Mouse (Mus musculus) midbrain, embryonic 11.5 days (tissue): Measurements from ENCODE around the gene Izumo1r. TPM values are rescaled to one million over a fixed set of nuclear protein-coding genes. Genes with fewer than 3 reads are reported as not detected.

Experiments
- ATAC-seq: fragments of 200-750 bp; cut with Nextera tagmentation; 2 replicates; pipeline ENCODE4 v1.8.0; 2017; ENCODE audit warnings: moderate TSS enrichment, moderate library complexity; ENCODE audit not compliant: low FRiP score
- DNase-seq: peaks from one replicate; pipeline ENCODE4 v3.0.0; 2015; ENCODE audit warnings: low spot score; ENCODE audit errors: missing footprints
- H3K27ac ChIP-seq: fragments of 300-500 bp; sonication (generic); 2 replicates; pipeline ENCODE4 v1.5.1; 2014; ENCODE audit warnings: low read depth, low read length
- H3K27me3 ChIP-seq: fragments of 300-500 bp; sonication (generic); 2 replicates; pipeline ENCODE4 v1.6.1; 2014; ENCODE audit warnings: mild to moderate bottlenecking, low read length, moderate library complexity, mixed read lengths; ENCODE audit not compliant: control insufficient read depth, insufficient read depth
- H3K36me3 ChIP-seq: fragments of 300-500 bp; sonication (generic); 2 replicates; pipeline ENCODE4 v1.6.1; 2014; ENCODE audit warnings: mild to moderate bottlenecking, low read length, moderate library complexity, mixed read lengths; ENCODE audit not compliant: control insufficient read depth, insufficient read depth
- H3K4me1 ChIP-seq: fragments of 300-500 bp; sonication (generic); 2 replicates; pipeline ENCODE4 v1.6.1; 2014; ENCODE audit warnings: low read length; ENCODE audit not compliant: control insufficient read depth, insufficient read depth
- H3K4me2 ChIP-seq: fragments of 300-500 bp; sonication (generic); 2 replicates; pipeline ENCODE4 v1.6.1; 2014; ENCODE audit warnings: mild to moderate bottlenecking, moderate library complexity
- H3K4me3 ChIP-seq: fragments of 300-500 bp; sonication (generic); 2 replicates; pipeline ENCODE4 v1.5.1; 2014; ENCODE audit warnings: low read depth, low read length
- H3K9ac ChIP-seq: fragments of 300-500 bp; sonication (generic); 2 replicates; pipeline ENCODE4 v1.6.1; 2014; ENCODE audit warnings: low read length
- H3K9me3 ChIP-seq: fragments of 300-500 bp; sonication (generic); 2 replicates; pipeline ENCODE4 v1.6.1; 2016; ENCODE audit warnings: low read length; ENCODE audit not compliant: control insufficient read depth
- WGBS: fragments of 180-500 bp; shearing (Covaris S2); extraction: QIAGEN DNeasy Blood & Tissue Kit; methylation state at CpG from one replicate; pipeline ENCODE4 v1.1.7; 2014; 5-methylcytosine and 5-hydroxymethylcytosine counted together
- polyA plus RNA-seq: library from polyadenylated mRNA; unstranded; fragments of >200 nt; fragmentation: Nextera tagmentation; extraction: Ambion mirVana; gene quantifications from 2 replicates; pipeline ENCODE4 v1.2.1, GENCODE M21; 2014

Izumo1r gene
- polyA plus RNA-seq, 1 experiment from 2014 or later = not detected

GRCm38 (mm10) chr9:14912037-14912436, 8.3 kb upstream of the Izumo1r start:
- H3K4me1 ChIP-seq = no peaks in the 10 kb centered on the region
- H3K9ac ChIP-seq = no peak overlapping the region
- H3K36me3 ChIP-seq = no peaks in the 10 kb centered on the region
- H3K27me3 ChIP-seq = no peaks in the 10 kb centered on the region
- no peak overlapping the region for H3K4me3 ChIP-seq
- no peak for DNase-seq
- H3K27ac ChIP-seq = no peak overlapping the region
- no peak for ATAC-seq
- H3K4me2 ChIP-seq = no peak overlapping the region
- WGBS = 82% methylated on average over 2 of the region's 2 CpGs
- H3K9me3 ChIP-seq = no peaks in the 10 kb centered on the region

- 29% methylated on average over 5 of the region's 5 CpGs for WGBS
These were observed 6.2 kb upstream of the Izumo1r start for GRCm38 (mm10) chr9:14909981-14910380.

DNA sequence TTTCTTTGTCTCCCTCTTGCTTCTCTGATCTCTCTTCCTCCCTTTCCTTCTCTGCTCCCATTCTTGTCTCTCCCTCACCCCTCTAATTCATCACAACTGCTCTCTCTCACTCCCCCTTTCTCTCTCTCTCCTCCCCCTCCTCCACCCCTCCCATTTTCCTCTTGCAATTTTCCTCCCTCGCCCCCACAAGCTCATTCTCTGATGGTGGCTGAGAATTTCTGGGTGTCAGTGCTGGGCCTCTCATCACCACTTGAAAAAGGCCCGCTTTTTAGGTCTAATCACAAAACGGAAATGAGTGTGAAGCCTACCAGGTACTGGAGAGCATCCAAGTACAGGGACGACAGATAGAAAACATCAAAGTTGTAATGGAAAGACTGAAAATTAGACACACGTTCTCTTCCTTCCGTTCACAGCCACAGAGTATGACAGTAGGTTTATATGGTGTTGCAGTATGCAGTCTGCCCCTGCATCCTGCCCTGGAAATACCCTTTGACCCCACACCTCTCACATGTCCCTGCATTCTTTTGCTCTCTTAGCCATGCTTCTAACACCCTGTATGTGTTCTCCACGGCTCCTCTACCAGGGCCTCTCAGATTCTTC, 4.2 kb upstream of the Izumo1r start:
- H3K4me3 ChIP-seq = no peak overlapping the region
- 84% methylated on average over 7 of the region's 7 CpGs for WGBS
- H3K27me3 ChIP-seq = no peaks in the 10 kb centered on the region
- H3K36me3 ChIP-seq = no peaks in the 10 kb centered on the region
- no peak overlapping the region for H3K4me2 ChIP-seq
- no peak overlapping the region for H3K9ac ChIP-seq
- no peak for ATAC-seq
- H3K9me3 ChIP-seq = no peaks in the 10 kb centered on the region
- peaks cover 6% of the 10 kb centered on the region; the same call in 1 of the 2 replicates for H3K4me1 ChIP-seq
- DNase-seq = no peak
- H3K27ac ChIP-seq = no peak overlapping the region

More at GRCm38 (mm10) chr9:14909981-14910380, 6.2 kb upstream of the Izumo1r start:
- DNase-seq (no peak), ATAC-seq (0 out of 2 replicates have a peak, but pooled peaks have one; percentile 30)
- H3K27ac ChIP-seq = no peak overlapping the region
- no peaks in the 10 kb centered on the region for H3K27me3 ChIP-seq
- no peak overlapping the region for H3K9ac ChIP-seq
- H3K36me3 ChIP-seq = no peaks in the 10 kb centered on the region
- H3K4me2 ChIP-seq = no peak overlapping the region
- H3K9me3 ChIP-seq = no peaks in the 10 kb centered on the region
- H3K4me1 ChIP-seq = 0 out of 2 replicates have a peak, but pooled peaks cover 2% of the 10 kb centered on the region
- no peak overlapping the region for H3K4me3 ChIP-seq

DNA sequence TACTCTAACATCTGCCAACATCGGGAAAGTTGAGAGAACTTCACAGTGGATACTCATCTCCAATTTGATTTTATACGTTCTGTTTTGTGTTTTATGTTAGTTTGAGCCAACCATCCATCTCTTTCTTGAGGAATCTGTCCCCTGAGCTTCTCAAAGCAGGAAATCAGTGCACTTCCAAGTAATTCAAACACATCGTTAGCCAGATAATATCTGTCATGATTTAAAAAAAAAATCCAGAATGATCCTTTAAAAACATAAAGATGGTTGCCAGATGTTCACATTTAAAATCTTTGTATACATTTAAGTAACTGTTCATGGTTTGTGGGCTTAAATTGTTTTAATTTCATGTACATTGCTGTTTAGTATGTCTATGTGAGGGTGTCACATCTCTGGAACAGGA, 2.2 kb upstream of the Izumo1r start:
- 82% methylated on average over 3 of the region's 3 CpGs for WGBS
- no peak overlapping the region for H3K4me2 ChIP-seq
- no peak overlapping the region for H3K27ac ChIP-seq
- no peaks in the 10 kb centered on the region for H3K9me3 ChIP-seq
- DNase-seq (no peak), ATAC-seq (no peak)
- no peak overlapping the region for H3K4me3 ChIP-seq
- peaks cover 6% of the 10 kb centered on the region; the same call in 1 of the 2 replicates for H3K4me1 ChIP-seq
- no peaks in the 10 kb centered on the region for H3K36me3 ChIP-seq
- no peaks in the 10 kb centered on the region for H3K27me3 ChIP-seq
- no peak overlapping the region for H3K9ac ChIP-seq

GRCm38 (mm10) chr9:14904741-14905475, 1.2 kb upstream of the Izumo1r start:
- ATAC-seq (no peak), DNase-seq (no peak)
- Histone ChIP-seq H3K27ac (no peak overlapping the region), H3K9ac (no peak overlapping the region; the same call in 1 of the 2 replicates), H3K27me3 (no peaks in the 10 kb centered on the region), H3K36me3 (no peaks in the 10 kb centered on the region), H3K4me2 (no peak overlapping the region), H3K4me3 (no peak overlapping the region), H3K4me1 (peaks cover 6% of the 10 kb centered on the region; the same call in 1 of the 2 replicates), H3K9me3 (no peaks in the 10 kb centered on the region)
- 55% methylated on average over 9 of the region's 9 CpGs for WGBS

GRCm38 (mm10) chr9:14903006-14903405, 743 bp downstream of the Izumo1r start:
- Histone ChIP-seq H3K27me3 (no peaks in the 10 kb centered on the region), H3K27ac (no peak overlapping the region)
- WGBS = 83% methylated on average over 3 of the region's 3 CpGs

GRCm38 (mm10) chr9:14902416-14902815, 1.3 kb downstream of the Izumo1r start:
- H3K27ac ChIP-seq = no peak overlapping the region
- no peaks in the 10 kb centered on the region for H3K9me3 ChIP-seq
- ATAC-seq (no peak), DNase-seq (no peak)
- H3K4me1 ChIP-seq = peaks cover 6% of the 10 kb centered on the region; the same call in 1 of the 2 replicates
- no peak overlapping the region for H3K9ac ChIP-seq
- no peaks in the 10 kb centered on the region for H3K36me3 ChIP-seq
- no peak overlapping the region for H3K4me2 ChIP-seq
- no peaks in the 10 kb centered on the region for H3K27me3 ChIP-seq
- 96% methylated on average over 2 of the region's 2 CpGs for WGBS
- no peak overlapping the region for H3K4me3 ChIP-seq

More at GRCm38 (mm10) chr9:14903006-14903405, 743 bp downstream of the Izumo1r start:
- Histone ChIP-seq H3K4me2 (no peak overlapping the region), H3K4me3 (no peak overlapping the region), H3K9ac (no peak overlapping the region), H3K9me3 (no peaks in the 10 kb centered on the region), H3K36me3 (no peaks in the 10 kb centered on the region), H3K4me1 (peaks cover 6% of the 10 kb centered on the region; the same call in 1 of the 2 replicates)
- DNase-seq (no peak), ATAC-seq (no peak)

GRCm38 (mm10) chr9:14901757-14902156, 2.0 kb downstream of the Izumo1r start:
- DNase-seq = no peak
- no peak overlapping the region for H3K4me2 ChIP-seq
- no peak overlapping the region for H3K27ac ChIP-seq
- peaks cover 6% of the 10 kb centered on the region; the same call in 1 of the 2 replicates for H3K4me1 ChIP-seq
- 84% methylated on average over 7 of the region's 7 CpGs for WGBS
- no peaks in the 10 kb centered on the region for H3K9me3 ChIP-seq
- no peak overlapping the region for H3K9ac ChIP-seq
- H3K4me3 ChIP-seq = no peak overlapping the region
- ATAC-seq = no peak
- no peaks in the 10 kb centered on the region for H3K27me3 ChIP-seq
- H3K36me3 ChIP-seq = no peaks in the 10 kb centered on the region

- Histone ChIP-seq H3K9ac (no peak overlapping the region), H3K4me2 (no peak overlapping the region), H3K9me3 (no peaks in the 10 kb centered on the region), H3K27ac (no peak overlapping the region), H3K27me3 (no peaks in the 10 kb centered on the region), H3K36me3 (no peaks in the 10 kb centered on the region), H3K4me3 (no peak overlapping the region), H3K4me1 (no peaks in the 10 kb centered on the region)
- 83% methylated on average over 3 of the region's 3 CpGs for WGBS
- ATAC-seq (no peak), DNase-seq (no peak)
These were observed 6.6 kb downstream of the Izumo1r start for GRCm38 (mm10) chr9:14897102-14897501.
